Mouse (Mus musculus) heart, adult 18-20 months (tissue): ENCODE results near the gene Bag6. TPM values are rescaled to one million over a fixed set of nuclear protein-coding genes. Genes with fewer than 3 reads are reported as not detected.
A peak's percentile ranks its signal among the peaks of the same experiment; 100 is the strongest.

Experiments used
- DNase-seq, 2 experiments: peaks; one replicate each; pipeline ENCODE4 v3.0.0; 2021 to 2022; ENCODE audit warnings: mixed read lengths in 1 of 2
- total RNA-seq, 2 experiments: library from RNA; stranded (reverse); gene quantifications; 2 replicates each; pipeline ENCODE4 v1.2.3; 2021

Gene Bag6
- total RNA-seq, 2 experiments from 2014 or later = 242 to 244 TPM

DNA sequence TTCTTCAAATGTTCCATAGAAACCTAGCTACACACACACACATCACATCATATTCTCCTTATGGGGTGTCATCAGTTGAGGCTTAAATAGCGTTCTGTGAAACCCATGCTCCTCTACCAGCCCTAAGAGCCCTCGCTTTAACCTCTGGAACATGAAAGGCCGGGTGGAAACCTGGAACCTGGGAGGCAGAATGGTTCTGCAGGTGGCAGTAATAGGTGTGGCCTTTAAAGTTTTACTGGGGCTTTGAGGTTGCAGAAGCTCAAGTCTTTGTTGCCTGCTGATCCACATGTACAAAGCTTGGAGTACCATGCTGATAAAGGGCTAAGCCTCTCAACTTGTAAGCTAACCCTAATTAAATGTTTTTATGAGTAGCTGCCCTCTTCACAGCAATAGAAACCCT lies 12.4 kb downstream of the Bag6 start:
- DNase-seq = no peak

- DNase-seq = no peak
These were observed 13.1 kb downstream of the Bag6 start for GRCm38 (mm10) chr17:35147922-35148639.

GRCm38 (mm10) chr17:35152121-35152520 lies 17.1 kb downstream of the Bag6 start:
- no peak for DNase-seq

- DNase-seq = no peak
These were observed 18.1 kb downstream of the Bag6 start for GRCm38 (mm10) chr17:35153077-35153476.

- no peak for DNase-seq
These were observed 19.0 kb downstream of the Bag6 start for GRCm38 (mm10) chr17:35153931-35154330.

- DNase-seq = no peak
These were observed 19.6 kb downstream of the Bag6 start for GRCm38 (mm10) chr17:35154616-35155015.

DNA sequence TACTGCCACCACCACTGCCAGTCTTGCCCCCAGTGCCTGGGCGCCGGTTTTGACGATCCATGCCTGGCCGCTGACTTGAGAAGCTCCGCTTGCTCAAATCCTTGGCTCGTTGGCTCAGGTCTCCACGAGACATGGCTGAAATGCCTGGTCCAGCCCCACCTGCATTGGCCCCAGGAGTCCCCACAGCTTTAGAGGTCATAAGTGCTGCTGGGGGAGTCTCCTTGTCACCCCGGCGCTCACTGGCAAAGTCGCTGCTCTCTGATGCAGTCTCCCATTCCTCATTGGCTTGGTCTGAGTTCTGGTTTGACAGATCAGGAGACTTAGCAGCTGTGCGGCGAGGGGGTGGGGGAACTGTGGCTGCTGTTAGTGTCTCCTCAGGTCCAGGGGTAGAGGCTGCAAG lies 20.5 kb downstream of the Bag6 start:
- DNase-seq = no peak

DNA sequence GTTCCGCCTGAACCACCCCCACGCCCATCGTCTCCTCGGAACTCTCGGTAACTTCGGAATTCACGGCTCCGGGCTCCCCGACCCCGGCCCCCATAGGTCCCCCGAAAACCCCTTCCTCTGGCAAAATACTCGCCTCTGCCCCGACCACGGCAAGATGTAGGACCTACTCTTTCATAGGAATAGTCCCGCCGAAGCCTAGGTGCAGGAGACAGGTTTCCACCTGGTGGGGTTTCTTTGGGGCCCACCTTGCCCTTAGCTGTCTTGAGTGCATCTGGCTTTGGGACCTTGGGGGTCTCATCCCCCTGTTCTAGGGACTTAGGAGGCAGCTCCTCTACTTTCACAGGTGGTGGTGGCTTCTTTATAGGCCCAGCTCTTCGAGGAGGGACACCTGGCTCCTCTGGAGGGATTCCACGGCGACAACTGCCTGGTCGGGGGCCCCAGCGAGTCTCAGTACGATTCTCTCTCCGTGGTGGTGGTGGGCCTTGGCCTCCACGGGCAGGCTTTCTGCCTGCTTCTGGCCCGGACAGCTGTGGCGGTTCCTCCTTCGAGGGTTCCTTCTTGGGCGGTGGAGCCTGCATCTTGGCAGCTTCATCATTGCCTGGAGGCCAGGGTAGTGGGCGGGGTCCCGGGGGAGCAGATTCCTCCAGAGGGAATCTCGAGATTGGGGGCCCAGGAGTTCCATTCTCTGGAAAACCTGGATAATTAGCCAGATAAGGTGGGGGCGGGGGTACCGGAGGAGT lies 21.7 kb downstream of the Bag6 start:
- DNase-seq = no peak

DNA sequence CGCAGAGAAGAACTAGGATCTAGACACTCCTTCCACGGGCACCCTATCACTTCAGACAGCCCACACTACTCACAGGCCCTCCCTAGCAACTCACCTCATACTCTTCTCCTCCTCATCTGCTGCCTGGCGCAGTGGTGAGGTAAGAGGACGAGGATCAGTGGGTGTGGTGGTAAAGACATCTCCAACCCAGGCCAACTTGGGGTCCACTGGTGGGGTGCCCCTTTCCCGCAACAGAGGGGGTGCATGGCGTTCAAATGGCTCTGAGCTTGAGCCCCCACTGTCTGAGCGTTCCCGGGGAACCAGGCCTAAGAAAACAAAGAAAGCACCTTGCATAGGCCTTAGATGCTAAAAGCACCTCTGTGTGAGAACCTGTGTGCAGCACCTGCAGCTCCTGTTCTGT lies 22.3 kb downstream of the Bag6 start:
- DNase-seq = no peak

GRCm38 (mm10) chr17:35157661-35158175 lies 22.7 kb downstream of the Bag6 start:
- no peak for DNase-seq

DNA sequence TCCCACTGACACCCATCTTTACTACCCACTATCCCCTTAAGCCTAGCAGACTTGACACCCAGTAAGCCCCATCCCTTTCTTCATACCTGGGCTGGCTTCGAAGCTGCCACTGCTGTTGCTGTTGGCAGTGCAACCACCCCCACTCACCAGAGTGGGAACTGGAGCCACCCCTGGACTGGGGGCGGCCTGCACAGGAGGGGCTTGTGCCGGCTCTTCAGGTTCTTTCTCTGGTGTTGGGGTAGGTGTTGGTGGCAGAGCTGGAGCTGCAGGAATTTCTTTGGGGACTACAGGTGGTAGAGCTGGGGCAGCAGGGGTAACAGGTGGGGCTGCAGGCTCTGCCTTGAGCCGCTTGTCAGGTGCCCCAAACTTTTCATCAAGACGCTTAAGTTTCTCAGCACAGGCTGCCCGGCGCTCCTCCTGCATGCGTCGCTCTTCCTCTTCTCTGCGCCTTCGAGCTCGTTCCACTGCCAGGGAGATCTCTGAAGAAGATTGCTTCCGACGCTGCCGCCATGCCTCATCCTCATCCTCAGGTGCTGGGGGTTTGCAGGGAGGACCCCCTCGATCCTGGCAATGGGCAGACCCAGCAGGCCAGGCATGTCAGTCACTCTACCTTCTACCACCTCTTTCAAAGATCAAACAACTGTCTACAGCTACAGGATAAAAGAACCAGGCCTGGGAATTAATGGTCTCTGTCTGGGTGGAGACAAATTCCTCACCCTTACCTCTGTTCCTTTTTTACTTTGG lies 24.0 kb downstream of the Bag6 start:
- no peak for DNase-seq

DNA sequence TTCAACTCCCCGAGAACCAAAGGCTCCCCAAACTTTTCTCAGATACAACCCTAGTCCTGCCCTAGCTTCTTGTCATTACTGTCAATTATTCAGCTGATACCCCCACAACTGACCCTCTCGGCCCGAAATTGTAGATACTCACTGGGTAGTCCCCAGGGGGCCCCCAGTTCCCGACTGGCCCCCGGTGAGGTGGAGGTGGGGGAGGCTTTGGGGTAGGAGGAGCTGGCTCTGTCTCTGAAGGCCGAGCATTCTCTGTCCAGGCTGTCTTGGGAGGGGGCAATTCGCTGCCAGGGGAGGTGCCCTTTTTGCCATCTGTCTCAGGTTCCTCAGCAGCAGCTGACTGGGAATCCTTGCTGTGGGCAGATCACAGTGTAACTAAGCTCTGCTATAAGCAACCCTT lies 24.7 kb downstream of the Bag6 start:
- no peak for DNase-seq

- no peak for DNase-seq
These were observed 26.4 kb downstream of the Bag6 start for GRCm38 (mm10) chr17:35161421-35161820.

GRCm38 (mm10) chr17:35162121-35162520 lies 27.1 kb downstream of the Bag6 start:
- no peak for DNase-seq

- peak; percentile 60 to 70 for DNase-seq
These were observed 27.8 kb downstream of the Bag6 start for GRCm38 (mm10) chr17:35162730-35163129.

GRCm38 (mm10) chr17:35163326-35164081 lies 28.5 kb downstream of the Bag6 start:
- no peak for DNase-seq

- no peak for DNase-seq
These were observed 29.2 kb downstream of the Bag6 start for GRCm38 (mm10) chr17:35164218-35164567.

GRCm38 (mm10) chr17:35164568-35165450 lies 29.8 kb downstream of the Bag6 start, which contains the start of gene Prrc2a:
Gene Prrc2a, minus strand, starts transcription at chr17:35164897.
- peak; percentile 97 to 99 for DNase-seq

GRCm38 (mm10) chr17:35165451-35166155 lies 30.6 kb downstream of the Bag6 start:
- no peak for DNase-seq

GRCm38 (mm10) chr17:35166352-35167035 lies 31.5 kb downstream of the Bag6 start:
- DNase-seq = peak; percentile 66 to 73
